ENCODE assay signal across 29 mouse cellular contexts in the genomic region with DNA sequence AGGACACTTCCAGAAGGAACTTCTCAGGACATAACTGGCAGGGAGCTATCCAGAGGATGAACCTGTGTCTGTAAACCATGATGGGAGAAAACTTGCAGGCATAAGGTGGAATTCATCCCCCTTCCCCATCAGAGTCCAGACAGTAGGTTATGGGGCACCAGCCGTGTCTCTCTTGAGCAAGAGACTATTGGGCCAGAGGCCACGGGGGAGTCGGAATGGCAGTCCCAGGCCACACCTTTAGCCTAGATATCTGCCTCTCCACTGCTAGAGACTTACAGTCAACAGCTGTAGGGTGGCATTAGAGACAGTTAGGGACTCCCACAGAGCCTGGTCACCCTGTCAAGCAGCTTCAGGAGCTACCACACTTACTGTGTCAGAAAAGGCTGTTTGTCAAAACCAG. TPM values are rescaled to one million over a fixed set of nuclear protein-coding genes. Genes with fewer than 3 reads are reported as not detected.
DNase-seq lines count a peak whose midpoint lies in the region; ATAC-seq and TF ChIP-seq lines count a peak whose summit lies in the region.
"Had no signal": no experiment of that assay in that cellular context is flagged by ENCODE, and none has a peak within 500 bp of the region (broad histone marks: within the 10 kb centered on the region; RNA-seq: fewer than 3 reads in every experiment).

No protein-coding gene starts in this region.

- WGBS in liver, postnatal 0 days (ENCODE audit: insufficient replicate concordance), result 58% methylated on average over 3 of the region's 3 CpGs
- 78% methylated on average over 3 of the region's 3 CpGs for WGBS in liver, embryonic 12.5 days (ENCODE audit: insufficient replicate concordance)

- H3K36me3 ChIP-seq in liver, postnatal 0 days (replicated peaks; ENCODE audit: insufficient read depth, low read length), result no peaks in the 10 kb centered on the region
- no peaks in the 10 kb centered on the region for H3K36me3 ChIP-seq in liver, embryonic 12.5 days
- H3K36me3 ChIP-seq: forebrain, embryonic 10.5 days; G1E; heart, embryonic 10.5 days; heart, embryonic 13.5 days; hindbrain, embryonic 12.5 days; hindbrain, embryonic 15.5 days had no signal

- intact Hi-C loops in heart, postnatal 36 days (cut with DNase I), result loop anchor here (2.0 to 5.0 kb wide), 3 partner anchors 131 to 365 kb away; a partner anchor contains a TSS

- peak; percentile 92 for ATAC-seq in liver, postnatal 0 days
- no peak for ATAC-seq in liver, embryonic 12.5 days
- ATAC-seq: forebrain, embryonic 13.5 days; forebrain, embryonic 16.5 days; Patski had no signal

- no peak overlapping the region for H3K27ac ChIP-seq in liver, postnatal 0 days (ENCODE audit: low read depth)
- H3K27ac ChIP-seq in liver, embryonic 12.5 days, result no peak overlapping the region
- peak overlapping the region; percentile 97 for H3K27ac ChIP-seq in brown adipose tissue, adult 24 weeks (replicated peaks; ENCODE audit: low read depth, low read length)
- H3K27ac ChIP-seq: forebrain, embryonic 10.5 days; forebrain, embryonic 13.5 days; heart, adult 2 months; heart, embryonic 10.5 days; heart, embryonic 13.5 days; hindbrain, embryonic 12.5 days; hindbrain, embryonic 15.5 days had no signal

- no peaks in the 10 kb centered on the region for H3K27me3 ChIP-seq in liver, postnatal 0 days (ENCODE audit: insufficient read depth, low read length)
- 0 out of 2 replicates have a peak, but pooled peaks cover 13% of the 10 kb centered on the region for H3K27me3 ChIP-seq in liver, embryonic 12.5 days (replicated peaks)
- H3K27me3 ChIP-seq: forebrain, embryonic 13.5 days; hindbrain, embryonic 15.5 days; Patski had no signal

- TF ChIP-seq CTCF in liver, postnatal 0 days (IDR thresholded peaks at IDR 0.05; ENCODE audit: low read depth), result no peak

- DNase-seq in adrenal gland, postnatal 10 days, result peak; percentile 68
- no peak for DNase-seq in adrenal gland, postnatal 4 days (ENCODE audit: low spot score in 2 of 2)
- peak; percentile 53 for DNase-seq in liver, postnatal 0 days
- DNase-seq in adipocyte (ENCODE audit: low spot score), result peak; percentile 72
- DNase-seq in heart, postnatal 36 days, result no peak
- DNase-seq: B cell, adult 2 months; cerebellum, adult 18-20 months; cerebellum, adult 9-10 months; cerebellum, postnatal 14 days; gastrocnemius, postnatal 10 days; gastrocnemius, postnatal 36 days; heart, adult 2 months; heart, postnatal 14 days had no signal

- TF ChIP-seq EP300 in liver, postnatal 0 days (IDR thresholded peaks at IDR 0.05; ENCODE audit: low read depth), result no peak

- no peak overlapping the region for H3K4me2 ChIP-seq in liver, postnatal 0 days (ENCODE audit: low read depth, low read length)
- no peak overlapping the region for H3K4me2 ChIP-seq in liver, embryonic 12.5 days
- H3K4me2 ChIP-seq: forebrain, embryonic 13.5 days; heart, embryonic 13.5 days; hindbrain, embryonic 12.5 days; hindbrain, embryonic 15.5 days had no signal

- H3K9me3 ChIP-seq in liver, postnatal 0 days (ENCODE audit: low read length), result peaks cover 3% of the 10 kb centered on the region; the same call in 1 of the 2 replicates
- H3K9me3 ChIP-seq in liver, embryonic 12.5 days (replicated peaks), result no peaks in the 10 kb centered on the region
- H3K9me3 ChIP-seq: forebrain, embryonic 10.5 days; forebrain, embryonic 13.5 days; G1E; heart, embryonic 10.5 days; heart, embryonic 13.5 days; hindbrain, embryonic 12.5 days; hindbrain, embryonic 15.5 days had no signal

- no peak overlapping the region for H3K9ac ChIP-seq in liver, postnatal 0 days (replicated peaks)
- H3K9ac ChIP-seq in liver, embryonic 12.5 days, result no peak overlapping the region
- H3K9ac ChIP-seq: forebrain, embryonic 13.5 days; heart, embryonic 13.5 days; hindbrain, embryonic 12.5 days; hindbrain, embryonic 15.5 days had no signal

- no peak overlapping the region for H3K4me3 ChIP-seq in liver, postnatal 0 days (ENCODE audit: low read depth, low read length)
- H3K4me3 ChIP-seq in liver, embryonic 12.5 days, result no peak overlapping the region
- H3K4me3 ChIP-seq in brown adipose tissue, adult 24 weeks (ENCODE audit: insufficient read depth, low read depth, low read length), result no peak overlapping the region
- H3K4me3 ChIP-seq: forebrain, embryonic 10.5 days; forebrain, embryonic 13.5 days; heart, adult 2 months; heart, embryonic 10.5 days; heart, embryonic 13.5 days; hindbrain, embryonic 12.5 days; hindbrain, embryonic 15.5 days had no signal

- no peaks in the 10 kb centered on the region for H3K4me1 ChIP-seq in liver, postnatal 0 days (ENCODE audit: insufficient read depth)
- no peaks in the 10 kb centered on the region for H3K4me1 ChIP-seq in liver, embryonic 12.5 days
- peaks cover 2% of the 10 kb centered on the region; the same call in 1 of the 2 replicates for H3K4me1 ChIP-seq in brown adipose tissue, adult 24 weeks (ENCODE audit: control insufficient read depth, insufficient read depth, insufficient read length, low read length)
- H3K4me1 ChIP-seq: forebrain, embryonic 10.5 days; forebrain, embryonic 13.5 days; heart, embryonic 10.5 days; heart, embryonic 13.5 days; hindbrain, embryonic 12.5 days; hindbrain, embryonic 15.5 days had no signal

RNA-seq across cellular contexts. Expression of a gene that starts 16.3 kb away (rescaled TPM):
- under 1 TPM; 0.27 to 0.73 TPM for total RNA-seq in adrenal gland, postnatal 10 days (2021)
- 1 to 10 TPM; 1.6 to 1.7 TPM for total RNA-seq in adrenal gland, postnatal 4 days (2021)
- polyA plus RNA-seq in liver, postnatal 0 days (2015; fragmentation: Nextera tagmentation; extraction: Ambion mirVana), result 0.46 and 0.49 TPM in 2 replicates
- polyA plus RNA-seq in liver, embryonic 12.5 days (2016; fragmentation: Nextera tagmentation; extraction: Ambion mirVana), result 0.16 TPM in 1 of 2 replicates, not detected in the other
- polyA plus RNA-seq in brown adipose tissue, adult 24 weeks (2012; ENCODE audit: insufficient read depth, insufficient read length, missing spikeins), result not detected in 2 replicates
- not detected for total RNA-seq in heart, postnatal 36 days (2021)
- total RNA-seq: CH12.LX; gastrocnemius, adult 18-20 months; gastrocnemius, postnatal 10 days; gastrocnemius, postnatal 36 days; heart, adult 2 months; hematopoietic stem cell, adult 5-6 weeks had no signal
- polyA plus RNA-seq: G1E; heart, embryonic 13.5 days; hindbrain, embryonic 12.5 days; intestine, embryonic 14.5 days had no signal

RNA-seq across cellular contexts. Expression of a gene that starts 16.4 kb away (rescaled TPM):
- total RNA-seq in adrenal gland, postnatal 10 days (2021), result 1,000 to 10,000 TPM; 1,052 to 1,158 TPM
- total RNA-seq in adrenal gland, postnatal 4 days (2021), result 100 to 1,000 TPM; 433 to 459 TPM
- 296 and 319 TPM in 2 replicates for polyA plus RNA-seq in liver, postnatal 0 days (2015; fragmentation: Nextera tagmentation; extraction: Ambion mirVana)
- polyA plus RNA-seq in liver, embryonic 12.5 days (2016; fragmentation: Nextera tagmentation; extraction: Ambion mirVana), result 451 and 473 TPM in 2 replicates
- 1,985 and 2,008 TPM in 2 replicates for polyA plus RNA-seq in brown adipose tissue, adult 24 weeks (2012; ENCODE audit: insufficient read depth, insufficient read length, missing spikeins)
- total RNA-seq in heart, postnatal 36 days (2021), result 1,000 to 10,000 TPM; 1,890 to 1,983 TPM

RNA-seq across cellular contexts. Expression of a gene that starts 17.6 kb away (rescaled TPM):
- 10 to 100 TPM; 61.7 to 68.2 TPM for total RNA-seq in adrenal gland, postnatal 10 days (2021)
- total RNA-seq in adrenal gland, postnatal 4 days (2021), result 10 to 100 TPM; 46.8 to 53.9 TPM
- polyA plus RNA-seq in liver, postnatal 0 days (2015; fragmentation: Nextera tagmentation; extraction: Ambion mirVana), result 80.8 and 82.7 TPM in 2 replicates
- 17.4 and 21.5 TPM in 2 replicates for polyA plus RNA-seq in liver, embryonic 12.5 days (2016; fragmentation: Nextera tagmentation; extraction: Ambion mirVana)
- 131 and 304 TPM in 2 replicates for polyA plus RNA-seq in brown adipose tissue, adult 24 weeks (2012; ENCODE audit: insufficient read depth, insufficient read length, missing spikeins)
- 10 to 100 TPM; 12.9 to 18.3 TPM for total RNA-seq in heart, postnatal 36 days (2021)

RNA-seq across cellular contexts. Expression of a gene that starts 44.8 kb away (rescaled TPM):
- total RNA-seq in adrenal gland, postnatal 10 days (2021), result 1 to 10 TPM; 2.5 to 4.3 TPM
- 1 to 10 TPM; 7.5 to 7.9 TPM for total RNA-seq in adrenal gland, postnatal 4 days (2021)
- not detected in 2 replicates for polyA plus RNA-seq in liver, postnatal 0 days (2015; fragmentation: Nextera tagmentation; extraction: Ambion mirVana)
- polyA plus RNA-seq in liver, embryonic 12.5 days (2016; fragmentation: Nextera tagmentation; extraction: Ambion mirVana), result not detected in 2 replicates
- polyA plus RNA-seq in brown adipose tissue, adult 24 weeks (2012; ENCODE audit: insufficient read depth, insufficient read length, missing spikeins), result not detected in 2 replicates
- not detected for total RNA-seq in heart, postnatal 36 days (2021)
- total RNA-seq: CH12.LX; gastrocnemius, adult 18-20 months; gastrocnemius, postnatal 36 days; granulocyte monocyte progenitor cell, adult 5-6 weeks; heart, adult 2 months; hematopoietic stem cell, adult 5-6 weeks had no signal
- polyA plus RNA-seq: G1E; heart, adult 2 months had no signal

Comparison
In these comparisons a context has a peak if more than half of its experiments do, and no peak if none do; other contexts are left out.
1. DNase-seq: peak in adrenal gland, postnatal 10 days (single experiment), liver, postnatal 0 days (single experiment) and adipocyte (single experiment); none in adrenal gland, postnatal 4 days (0 of 2) and heart, postnatal 36 days (0 of 2).